Mouse (Mus musculus) bone marrow macrophage, adult 2 months (primary cell): ENCODE measurements around the gene Tmem121.

Source experiments
- CTCF ChIP-seq: IDR thresholded peaks from 2 replicates; pipeline ENCODE4 v1.5.1; 2012; ENCODE audit warnings: low read depth, mild to moderate bottlenecking, low read length, moderate library complexity
- POLR2A ChIP-seq: IDR thresholded peaks from 2 replicates; pipeline ENCODE4 v1.6.1; 2012; ENCODE audit warnings: mild to moderate bottlenecking, low read depth, low read length, borderline replicate concordance

GRCm38 (mm10) chr12:113157002-113157401 is 28.7 kb upstream of the Tmem121 start:
- no peak for TF ChIP-seq CTCF
- no peak for TF ChIP-seq POLR2A
